ENCODE assay signal across 8 mouse cellular contexts in genomic region chr7:132776338-132777111, GRCm38 (mm10). TPM values are rescaled to one million over a fixed set of nuclear protein-coding genes. Genes with fewer than 3 reads are reported as not detected.
DNase-seq lines count a peak whose midpoint lies in the region.

No protein-coding gene starts in this region.

- DNase-seq in kidney, adult 11 months: peak; percentile 82
- DNase-seq in kidney, postnatal 4 days: no peak
- peak; percentile 84 for DNase-seq in adipocyte (ENCODE audit: low spot score)
- DNase-seq in embryonic facial prominence, embryonic 10.5 days (ENCODE audit: low spot score): no peak
- DNase-seq in lung, postnatal 36 days: peak; percentile 53
- DNase-seq in thymus, postnatal 10 days (ENCODE audit: low spot score in 2 of 2): no peak
- DNase-seq in heart, postnatal 4 days: no peak
- no peak for DNase-seq in cerebellum, adult 11 months

- WGBS in embryonic facial prominence, embryonic 10.5 days: 85% methylated on average over 7 of the region's 7 CpGs

- H3K27me3 ChIP-seq in embryonic facial prominence, embryonic 10.5 days (replicated peaks; ENCODE audit: low read depth, poor library complexity, severe bottlenecking): no peaks in the 10 kb centered on the region

- no peaks in the 10 kb centered on the region for H3K9me3 ChIP-seq in embryonic facial prominence, embryonic 10.5 days

- H3K36me3 ChIP-seq in embryonic facial prominence, embryonic 10.5 days (replicated peaks): peaks cover 77% of the 10 kb centered on the region

- H3K27ac ChIP-seq in embryonic facial prominence, embryonic 10.5 days (replicated peaks): 0 out of 2 replicates have a peak overlapping the region, but pooled peaks have one; percentile 27

- no peak overlapping the region for H3K4me3 ChIP-seq in embryonic facial prominence, embryonic 10.5 days

- peaks cover 36% of the 10 kb centered on the region for H3K4me1 ChIP-seq in embryonic facial prominence, embryonic 10.5 days

RNA-seq across cellular contexts. Expression of gene Fam53b, which starts 37.2 kb away (rescaled TPM):
- polyA plus RNA-seq in embryonic facial prominence, embryonic 10.5 days (2016; fragmentation: Nextera tagmentation; extraction: Ambion mirVana): 29.4 and 29.9 TPM in 2 replicates
- 10 to 100 TPM; 29.6 to 38.3 TPM for total RNA-seq in heart, postnatal 4 days (2021)

Comparison
In these comparisons a context has a peak if more than half of its experiments do, and no peak if none do; other contexts are left out.
1. DNase-seq: peak in kidney, adult 11 months (single experiment), adipocyte (single experiment) and lung, postnatal 36 days (single experiment); none in kidney, postnatal 4 days (0 of 2), embryonic facial prominence, embryonic 10.5 days (single experiment), thymus, postnatal 10 days (0 of 2), heart, postnatal 4 days (single experiment) and cerebellum, adult 11 months (single experiment).